Mouse (Mus musculus) megakaryocyte progenitor cell, adult 5-6 weeks (primary cell): Measurements from ENCODE around the gene Ggta1. TPM values are rescaled to one million over a fixed set of nuclear protein-coding genes. Genes with fewer than 3 reads are reported as not detected.
"Not testable (repeated sequence)": the region's sequence is repeated elsewhere in the genome, so short reads cannot be mapped to it uniquely, and the experiment has no call there.

Experiments
- ATAC-seq: replicated peaks from 2 replicates; pipeline ENCODE4 v1.8.0; 2016; ENCODE audit warnings: mild to moderate bottlenecking, moderate TSS enrichment, inconsistent platforms; ENCODE audit not compliant: poor library complexity
- total RNA-seq, 2 experiments: library from RNA; stranded (forward) in 1 of 2; stranded (reverse) in 1 of 2; fragments of 157-497, 149-512 nt in 1 of 2; fragments of 200-1000 nt in 1 of 2; gene quantifications; 2 replicates each; pipeline versions ENCODE4 v1.2.3 to v1.2.4; 2015 to 2017

The Ggta1 gene
- total RNA-seq, 2 experiments from 2014 or later = 50.8 to 72.0 TPM

- peak; percentile 75 for ATAC-seq
Measured at GRCm38 (mm10) chr2:35461131-35461947, 1.7 kb downstream of the Ggta1 start.

- ATAC-seq = no peak
Measured at GRCm38 (mm10) chr2:35460378-35460880, 2.6 kb downstream of the Ggta1 start.

GRCm38 (mm10) chr2:35459316-35459715 lies 3.7 kb downstream of the Ggta1 start:
- ATAC-seq = no peak

GRCm38 (mm10) chr2:35458421-35458820 lies 4.6 kb downstream of the Ggta1 start:
- ATAC-seq = no peak

- ATAC-seq = peak; percentile 30; the same call in 1 of the 2 replicates
Measured at GRCm38 (mm10) chr2:35453736-35454135, 9.3 kb downstream of the Ggta1 start.

- ATAC-seq = not testable (repeated sequence)
Measured at GRCm38 (mm10) chr2:35452695-35453094, 10.3 kb downstream of the Ggta1 start.

GRCm38 (mm10) chr2:35451484-35452050 lies 11.5 kb downstream of the Ggta1 start:
- peak; percentile 12; the same call in 1 of the 2 replicates for ATAC-seq

GRCm38 (mm10) chr2:35450856-35451255 lies 12.2 kb downstream of the Ggta1 start:
- ATAC-seq = peak; percentile 26; the same call in 1 of the 2 replicates

- ATAC-seq = no peak
Measured at GRCm38 (mm10) chr2:35449687-35450622, 13.1 kb downstream of the Ggta1 start.

- ATAC-seq = no peak
Measured at GRCm38 (mm10) chr2:35448914-35449670, 13.9 kb downstream of the Ggta1 start.

- no peak for ATAC-seq
Measured at GRCm38 (mm10) chr2:35448215-35448913, 14.7 kb downstream of the Ggta1 start.

GRCm38 (mm10) chr2:35447453-35447852 lies 15.6 kb downstream of the Ggta1 start:
- no peak for ATAC-seq

GRCm38 (mm10) chr2:35446798-35447197 lies 16.2 kb downstream of the Ggta1 start:
- ATAC-seq = no peak

GRCm38 (mm10) chr2:35446300-35446699 lies 16.7 kb downstream of the Ggta1 start:
- no peak for ATAC-seq

GRCm38 (mm10) chr2:35445610-35446009 lies 17.4 kb downstream of the Ggta1 start:
- peak; percentile 13; the same call in 1 of the 2 replicates for ATAC-seq

GRCm38 (mm10) chr2:35444764-35445262 lies 18.2 kb downstream of the Ggta1 start:
- ATAC-seq = no peak

GRCm38 (mm10) chr2:35443981-35444763 lies 18.9 kb downstream of the Ggta1 start:
- ATAC-seq = peak; percentile 53

GRCm38 (mm10) chr2:35443325-35443724 lies 19.7 kb downstream of the Ggta1 start:
- no peak for ATAC-seq

GRCm38 (mm10) chr2:35442079-35442478 lies 21.0 kb downstream of the Ggta1 start:
- ATAC-seq = no peak
